Mouse (Mus musculus) embryonic fibroblast, embryonic 13.5 days (primary cell): ENCODE data around the gene Tomm20l. TPM values are rescaled to one million over a fixed set of nuclear protein-coding genes. Genes with fewer than 3 reads are reported as not detected.
A peak's percentile ranks its signal among the peaks of the same experiment; 100 is the strongest.
"Not testable (repeated sequence)": the region's sequence is repeated elsewhere in the genome, so short reads cannot be mapped to it uniquely, and the experiment has no call there.

ENCODE experiments used
- H3K27ac ChIP-seq: 2 replicates; pipeline ENCODE4 v1.5.1; 2012; ENCODE audit warnings: low read length, control low read depth, inconsistent platforms; ENCODE audit not compliant: insufficient read depth
- H3K4me1 ChIP-seq: 2 replicates; pipeline ENCODE4 v1.6.1; 2011; ENCODE audit warnings: low read length; ENCODE audit not compliant: control insufficient read depth, insufficient read depth
- H3K4me3 ChIP-seq: 2 replicates; pipeline ENCODE4 v1.5.1; 2011; ENCODE audit warnings: mild to moderate bottlenecking, control low read depth, low read length; ENCODE audit not compliant: insufficient read depth
- CTCF ChIP-seq: IDR thresholded peaks from 2 replicates; pipeline ENCODE4 v1.5.1; 2011; ENCODE audit warnings: mild to moderate bottlenecking, control low read depth, low read length, moderate library complexity, borderline replicate concordance; ENCODE audit not compliant: insufficient read depth
- POLR2A ChIP-seq: IDR thresholded peaks from 2 replicates; pipeline ENCODE4 v1.6.1; 2011; ENCODE audit warnings: low read depth, mild to moderate bottlenecking, control low read depth, low read length, moderate library complexity
- polyA plus RNA-seq: library from polyadenylated mRNA; stranded (reverse); fragments of >200 nt; gene quantifications from 2 replicates; pipeline ENCODE4 v1.2.4, GENCODE M21; 2011; ENCODE audit warnings: low read depth; ENCODE audit not compliant: missing spikeins, insufficient read length

Tomm20l gene
- polyA plus RNA-seq = not detected in 2 replicates

DNA sequence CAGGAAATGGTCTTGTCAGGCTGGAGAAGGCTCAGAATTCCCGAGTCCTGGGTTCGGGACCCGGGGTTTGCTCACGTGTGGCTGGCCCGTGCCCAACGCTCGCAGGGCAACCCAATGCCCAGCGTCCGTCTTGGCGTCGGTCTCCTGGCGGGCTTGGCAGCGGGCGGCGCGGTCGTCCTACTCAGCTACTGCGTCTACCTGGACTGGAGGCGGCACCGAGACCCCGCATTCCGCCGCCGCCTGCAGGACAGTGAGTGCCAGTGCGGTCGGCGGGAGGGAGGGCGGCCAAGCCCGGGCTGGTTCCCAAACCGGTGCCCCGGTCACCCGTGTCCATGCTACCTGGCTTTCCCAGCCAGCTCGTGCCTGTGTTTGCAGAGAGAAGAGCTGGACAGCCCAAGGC, at the start of gene Tomm20l:
Gene Tomm20l, plus strand, starts transcription at position 98 of the 400 bp plus-strand sequence.
- Histone ChIP-seq H3K4me3 (no peak within 1 kb of the TSS), H3K27ac (no peak within 1 kb of the TSS), H3K4me1 (peaks cover 4% of the 10 kb centered on the region; the same call in 1 of the 2 replicates)
- no peak for TF ChIP-seq CTCF
- TF ChIP-seq POLR2A = no peak

DNA sequence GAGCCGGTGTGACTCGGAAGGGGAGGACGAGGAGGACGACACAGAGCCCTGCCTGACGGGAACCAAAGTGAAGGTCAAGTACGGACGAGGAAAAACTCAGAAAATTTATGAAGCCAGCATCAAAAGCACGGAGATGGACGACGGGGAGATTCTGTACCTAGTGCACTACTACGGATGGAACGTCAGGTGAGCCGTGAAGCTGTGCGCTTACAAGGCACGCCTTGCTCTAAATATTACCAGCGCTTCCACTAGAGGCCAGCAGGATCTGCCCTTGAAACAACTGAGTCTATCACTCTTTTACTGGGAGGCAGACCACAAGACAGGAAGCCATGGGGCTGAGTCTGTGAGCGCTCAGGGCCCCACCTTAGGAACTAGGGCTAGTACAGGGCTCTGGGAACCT, 41.4 kb upstream of the Tomm20l start:
- TF ChIP-seq POLR2A (no peak), CTCF (no peak)
- Histone ChIP-seq H3K4me1 (no peaks in the 10 kb centered on the region), H3K27ac (no peak overlapping the region), H3K4me3 (no peak overlapping the region)

- no peaks in the 10 kb centered on the region for H3K4me1 ChIP-seq
- no peak overlapping the region for H3K4me3 ChIP-seq
- TF ChIP-seq POLR2A (no peak), CTCF (no peak)
- no peak overlapping the region for H3K27ac ChIP-seq
These were observed 39.2 kb upstream of the Tomm20l start for GRCm38 (mm10) chr12:71072048-71072447.

GRCm38 (mm10) chr12:71073113-71073730, 38.0 kb upstream of the Tomm20l start:
- H3K4me3 ChIP-seq = no peak overlapping the region
- H3K27ac ChIP-seq = no peak overlapping the region
- H3K4me1 ChIP-seq = no peaks in the 10 kb centered on the region
- peak; percentile 68; the same call in 1 of the 2 replicates for TF ChIP-seq CTCF
- TF ChIP-seq POLR2A = no peak

GRCm38 (mm10) chr12:71086331-71086730, 24.9 kb upstream of the Tomm20l start:
- no peak for TF ChIP-seq POLR2A
- TF ChIP-seq CTCF = no peak

GRCm38 (mm10) chr12:71104275-71104674, 7.0 kb upstream of the Tomm20l start:
- H3K27ac ChIP-seq, H3K4me3 ChIP-seq, H3K4me1 ChIP-seq: not testable (repeated sequence)

More at GRCm38 (mm10) chr12:71086331-71086730, 24.9 kb upstream of the Tomm20l start:
- no peak overlapping the region for H3K4me3 ChIP-seq
- H3K27ac ChIP-seq = no peak overlapping the region
- no peaks in the 10 kb centered on the region for H3K4me1 ChIP-seq

- TF ChIP-seq CTCF (no peak), POLR2A (no peak)
- Histone ChIP-seq H3K4me1 (no peaks in the 10 kb centered on the region), H3K27ac (no peak overlapping the region), H3K4me3 (no peak overlapping the region)
These were observed 3.9 kb upstream of the Tomm20l start for GRCm38 (mm10) chr12:71107216-71107771.

DNA sequence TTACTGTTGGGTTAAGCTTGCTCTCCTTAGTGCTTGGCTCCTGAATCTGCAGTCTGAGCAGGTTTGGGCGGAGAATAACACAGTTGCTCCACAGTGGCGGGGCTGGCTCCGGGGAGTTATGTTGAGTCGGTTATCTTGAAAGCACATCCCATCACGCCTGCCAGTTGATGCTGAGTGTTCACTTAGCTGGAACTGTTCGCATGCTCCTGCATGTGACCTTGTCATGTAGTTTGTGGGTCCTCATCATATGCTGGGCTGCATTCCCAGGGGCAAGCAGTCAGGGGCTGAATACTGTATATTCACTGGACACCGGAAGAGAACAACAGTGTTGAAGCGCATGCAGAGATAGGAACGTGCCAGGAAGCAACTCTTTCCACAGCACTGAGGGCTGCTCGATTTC, 1.8 kb downstream of the Tomm20l start:
- no peak for TF ChIP-seq CTCF
- no peak for TF ChIP-seq POLR2A
- peaks cover 8% of the 10 kb centered on the region for H3K4me1 ChIP-seq
- H3K27ac ChIP-seq = no peak overlapping the region
- H3K4me3 ChIP-seq = no peak overlapping the region

DNA sequence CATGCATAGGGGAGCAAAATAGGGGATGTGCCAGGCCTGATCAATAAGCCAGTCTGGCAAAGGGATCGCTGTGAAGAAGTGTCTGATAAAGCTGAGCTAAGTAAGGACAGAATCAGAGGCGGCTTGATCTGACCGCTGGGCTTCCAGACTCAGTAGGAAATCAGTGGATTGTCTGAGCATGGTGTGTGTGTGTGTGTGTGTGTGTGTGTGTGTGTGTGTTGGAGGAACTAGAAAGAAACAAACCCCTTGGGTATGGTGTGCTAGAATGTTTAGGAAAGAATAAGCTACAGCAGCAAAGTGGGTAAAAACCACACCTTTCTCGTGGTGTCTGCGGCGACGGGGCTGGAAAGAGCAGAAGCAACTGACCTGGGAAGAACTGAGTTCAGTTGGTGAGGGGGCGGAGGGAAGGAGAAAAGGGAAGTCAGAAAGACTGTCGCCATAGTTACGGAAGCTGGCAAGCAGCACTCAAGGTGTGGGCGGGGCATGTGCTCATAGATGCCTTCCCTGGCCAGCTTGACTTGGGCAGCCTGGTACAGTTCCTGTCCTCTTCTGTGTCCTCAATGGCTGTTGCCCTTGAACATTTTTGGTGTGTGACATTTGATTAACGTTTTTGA, 2.6 kb downstream of the Tomm20l start:
- Histone ChIP-seq H3K4me1 (peaks cover 8% of the 10 kb centered on the region), H3K4me3 (no peak overlapping the region), H3K27ac (no peak overlapping the region)
- TF ChIP-seq CTCF (no peak), POLR2A (no peak)

GRCm38 (mm10) chr12:71116411-71116810, 5.2 kb downstream of the Tomm20l start:
- peaks cover 8% of the 10 kb centered on the region for H3K4me1 ChIP-seq
- no peak overlapping the region for H3K27ac ChIP-seq
- no peak for TF ChIP-seq CTCF
- TF ChIP-seq POLR2A = no peak
- H3K4me3 ChIP-seq = no peak overlapping the region

GRCm38 (mm10) chr12:71122731-71123130, 11.5 kb downstream of the Tomm20l start:
- Histone ChIP-seq H3K4me3 (no peak overlapping the region), H3K27ac (no peak overlapping the region), H3K4me1 (no peaks in the 10 kb centered on the region)
- TF ChIP-seq CTCF (no peak), POLR2A (no peak)
